Mouse (Mus musculus) lung, postnatal 0 days (tissue): Measurements from ENCODE around the gene Eif3g. TPM values are rescaled to one million over a fixed set of nuclear protein-coding genes. Genes with fewer than 3 reads are reported as not detected.

Experiments used
- ATAC-seq: fragments of 200-750 bp; cut with Nextera tagmentation; 2 replicates; pipeline ENCODE4 v1.8.0; 2017; ENCODE audit warnings: moderate library complexity
- DNase-seq: peaks from one replicate; pipeline ENCODE4 v3.0.0-alpha.2; 2016; ENCODE audit warnings: low spot score
- H3K27ac ChIP-seq: fragments of 300-500 bp; sonication (generic); 2 replicates; pipeline ENCODE4 v1.5.1; 2014; ENCODE audit warnings: antibody characterized with exemption, mild to moderate bottlenecking, low read length, mixed read lengths
- H3K27me3 ChIP-seq: fragments of 300-500 bp; sonication (generic); replicated peaks from 2 replicates; pipeline ENCODE4 v1.6.1; 2014; ENCODE audit warnings: low read length, mixed read lengths; ENCODE audit not compliant: insufficient read depth
- H3K36me3 ChIP-seq: fragments of 300-500 bp; sonication (generic); 2 replicates; pipeline ENCODE4 v1.6.1; 2014; ENCODE audit warnings: low read length, mixed read lengths; ENCODE audit not compliant: insufficient read depth
- H3K4me1 ChIP-seq: fragments of 300-500 bp; sonication (generic); 2 replicates; pipeline ENCODE4 v1.6.1; 2014; ENCODE audit warnings: antibody characterized with exemption, low read depth, low read length, mixed read lengths; ENCODE audit not compliant: insufficient read depth
- H3K4me2 ChIP-seq: fragments of 300-500 bp; sonication (generic); replicated peaks from 2 replicates; pipeline ENCODE4 v1.6.1; 2014; ENCODE audit warnings: low read depth, mild to moderate bottlenecking, low read length, moderate library complexity, mixed read lengths
- H3K4me3 ChIP-seq: fragments of 300-500 bp; sonication (generic); 2 replicates; pipeline ENCODE4 v1.5.1; 2014; ENCODE audit warnings: low read depth, low read length
- H3K9ac ChIP-seq: fragments of 300-500 bp; sonication (generic); replicated peaks from 2 replicates; pipeline ENCODE4 v1.6.1; 2014; ENCODE audit warnings: low read depth, mild to moderate bottlenecking
- H3K9me3 ChIP-seq: fragments of 300-500 bp; sonication (generic); 2 replicates; pipeline ENCODE4 v1.6.1; 2016; ENCODE audit warnings: low read length, mixed read lengths
- CTCF ChIP-seq: IDR thresholded peaks from 2 replicates; pipeline ENCODE4 v1.5.1; 2016; ENCODE audit warnings: antibody characterized with exemption, mild to moderate bottlenecking
- EP300 ChIP-seq: IDR thresholded peaks from 2 replicates; pipeline ENCODE4 v1.6.1; 2016; ENCODE audit warnings: antibody characterized with exemption, mild to moderate bottlenecking, control low read depth
- WGBS: fragments of 180-500 bp; shearing (Covaris S2); extraction: QIAGEN DNeasy Blood & Tissue Kit; methylation state at CpG from one replicate; pipeline ENCODE4 v1.1.7; 2014; 5-methylcytosine and 5-hydroxymethylcytosine counted together
- microRNA-seq: library from miRNA; unstranded; fragments of <30 nt; microRNA quantifications from one replicate; pipeline ENCODE4, GENCODE M21; 2016
- polyA plus RNA-seq: library from polyadenylated mRNA; unstranded; fragments of >200 nt; fragmentation: Nextera tagmentation; extraction: Ambion mirVana; gene quantifications from 2 replicates; pipeline ENCODE4 v1.2.1, GENCODE M21; 2015

Eif3g gene
- polyA plus RNA-seq, 1 experiment from 2014 or later, result 177 TPM

- 0 out of 2 replicates have a peak, but pooled peaks cover 5% of the 10 kb centered on the region for H3K27me3 ChIP-seq
- ATAC-seq (peak; percentile 75), DNase-seq (peak; percentile 61)
- H3K4me3 ChIP-seq, result peak within 1 kb of the TSS; percentile 74
- WGBS, result 6% methylated on average over 48 of the region's 53 CpGs
- no peak within 1 kb of the TSS for H3K27ac ChIP-seq
- H3K4me2 ChIP-seq, result peak within 1 kb of the TSS; percentile 82
- H3K36me3 ChIP-seq, result 0 out of 2 replicates have a peak, but pooled peaks cover 6% of the 10 kb centered on the region
- no peaks in the 10 kb centered on the region for H3K9me3 ChIP-seq
- peak within 1 kb of the TSS; percentile 52 for H3K9ac ChIP-seq
- no peak for TF ChIP-seq EP300
- no peak for TF ChIP-seq CTCF
- H3K4me1 ChIP-seq, result peaks cover 4% of the 10 kb centered on the region; the same call in 1 of the 2 replicates
Measured at GRCm38 (mm10) chr9:20868448-20869001, 29.9 kb downstream of the Eif3g start, which contains the start of gene A230050P20Rik. A230050P20Rik (plus strand) TSS chr9:20868642.

DNA sequence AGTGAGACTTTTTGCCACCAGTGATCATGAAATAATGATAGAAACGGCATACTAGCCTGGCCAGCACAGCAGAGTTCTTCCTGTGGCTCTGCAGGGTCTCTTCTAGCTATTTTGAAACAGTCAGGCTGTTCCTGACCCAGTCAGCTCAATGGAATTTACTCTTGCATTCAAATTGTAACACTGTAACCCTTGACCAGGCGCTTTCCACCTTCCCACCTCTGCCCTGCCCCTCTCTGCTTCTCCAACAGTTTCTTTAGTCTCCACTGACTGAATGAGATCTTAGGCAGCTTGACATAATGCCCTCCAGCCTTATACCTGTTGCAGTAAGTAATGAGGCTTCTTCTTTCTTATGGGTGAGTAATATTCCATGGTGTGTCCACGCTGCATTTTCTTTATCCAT, 31.5 kb downstream of the Eif3g start:
- no peak for DNase-seq
- H3K4me2 ChIP-seq, result no peak overlapping the region
- no peak overlapping the region for H3K9ac ChIP-seq
- H3K27me3 ChIP-seq, result 0 out of 2 replicates have a peak, but pooled peaks cover 5% of the 10 kb centered on the region
- H3K4me1 ChIP-seq, result peaks cover 4% of the 10 kb centered on the region; the same call in 1 of the 2 replicates
- H3K9me3 ChIP-seq, result no peaks in the 10 kb centered on the region
- no peak overlapping the region for H3K27ac ChIP-seq
- no peaks in the 10 kb centered on the region for H3K36me3 ChIP-seq
- H3K4me3 ChIP-seq, result no peak overlapping the region
- TF ChIP-seq EP300 (no peak), CTCF (no peak)
- WGBS, result 49% methylated on average over 3 of the region's 3 CpGs
- ATAC-seq, result no peak

- no peak for ATAC-seq
- DNase-seq, result no peak
- no peaks in the 10 kb centered on the region for H3K4me1 ChIP-seq
- H3K9me3 ChIP-seq, result no peaks in the 10 kb centered on the region
- H3K27me3 ChIP-seq, result 0 out of 2 replicates have a peak, but pooled peaks cover under 1% of the 10 kb centered on the region
- no peak for TF ChIP-seq CTCF
- no peak for TF ChIP-seq EP300
- H3K36me3 ChIP-seq, result no peaks in the 10 kb centered on the region
- no peak overlapping the region for H3K4me3 ChIP-seq
- H3K9ac ChIP-seq, result no peak overlapping the region
- H3K27ac ChIP-seq, result no peak overlapping the region
- WGBS, result 47% methylated on average over 4 of the region's 4 CpGs
- H3K4me2 ChIP-seq, result no peak overlapping the region
Measured at GRCm38 (mm10) chr9:20862225-20862624, 36.2 kb downstream of the Eif3g start.

DNA sequence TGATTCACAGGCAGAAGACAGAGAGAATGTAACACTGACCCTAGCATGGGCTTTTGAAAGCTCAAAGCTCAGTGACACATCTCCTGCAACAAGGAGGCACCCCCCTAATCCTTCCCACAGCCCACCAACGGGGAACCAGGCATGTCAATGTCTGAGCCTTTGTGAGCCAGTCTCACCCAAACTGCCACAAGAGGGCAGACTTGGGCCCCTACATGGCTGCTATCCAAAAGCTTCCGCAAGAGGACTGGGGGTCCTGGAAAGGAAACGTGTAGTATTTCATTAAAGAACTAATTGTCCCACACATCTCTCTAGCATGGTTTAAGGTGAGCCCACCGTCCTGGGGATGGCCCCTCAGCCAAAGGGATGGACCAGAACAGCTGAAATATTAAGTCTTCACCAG, 36.6 kb downstream of the Eif3g start:
- ATAC-seq, result no peak
- Histone ChIP-seq H3K4me3 (no peak overlapping the region), H3K27ac (no peak overlapping the region), H3K9me3 (no peaks in the 10 kb centered on the region), H3K4me2 (no peak overlapping the region), H3K36me3 (no peaks in the 10 kb centered on the region), H3K4me1 (no peaks in the 10 kb centered on the region), H3K27me3 (no peaks in the 10 kb centered on the region), H3K9ac (no peak overlapping the region)
- TF ChIP-seq EP300 (no peak), CTCF (peak; percentile 67)
- 4% methylated on average over 4 of the region's 4 CpGs for WGBS
- no peak for DNase-seq

DNA sequence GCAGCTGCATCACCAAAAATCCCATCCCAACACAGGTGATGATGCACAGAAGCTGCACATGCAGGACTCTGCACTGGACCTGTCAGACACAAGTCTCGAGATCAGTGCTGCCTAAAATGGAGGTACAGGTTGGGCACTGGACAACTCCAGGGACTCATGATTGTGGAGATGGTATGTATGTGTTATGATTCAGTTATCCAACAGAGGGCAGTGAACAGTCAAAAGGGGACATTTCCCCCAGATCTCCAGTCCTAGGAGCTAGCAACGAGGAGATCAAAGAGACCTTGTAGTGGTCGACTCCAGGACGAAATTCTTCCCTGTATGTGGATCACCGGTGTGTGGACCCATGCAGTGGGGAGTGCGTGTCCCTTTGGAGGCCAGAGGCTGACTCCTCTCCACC, 38.5 kb downstream of the Eif3g start:
- H3K27me3 ChIP-seq, result no peaks in the 10 kb centered on the region
- H3K27ac ChIP-seq, result no peak overlapping the region
- TF ChIP-seq EP300 (no peak), CTCF (no peak)
- ATAC-seq, result no peak
- 36% methylated on average over 6 of the region's 6 CpGs for WGBS
- H3K9ac ChIP-seq, result no peak overlapping the region
- no peaks in the 10 kb centered on the region for H3K4me1 ChIP-seq
- no peak overlapping the region for H3K4me2 ChIP-seq
- H3K36me3 ChIP-seq, result no peaks in the 10 kb centered on the region
- H3K9me3 ChIP-seq, result no peaks in the 10 kb centered on the region
- DNase-seq, result no peak
- H3K4me3 ChIP-seq, result no peak overlapping the region

DNA sequence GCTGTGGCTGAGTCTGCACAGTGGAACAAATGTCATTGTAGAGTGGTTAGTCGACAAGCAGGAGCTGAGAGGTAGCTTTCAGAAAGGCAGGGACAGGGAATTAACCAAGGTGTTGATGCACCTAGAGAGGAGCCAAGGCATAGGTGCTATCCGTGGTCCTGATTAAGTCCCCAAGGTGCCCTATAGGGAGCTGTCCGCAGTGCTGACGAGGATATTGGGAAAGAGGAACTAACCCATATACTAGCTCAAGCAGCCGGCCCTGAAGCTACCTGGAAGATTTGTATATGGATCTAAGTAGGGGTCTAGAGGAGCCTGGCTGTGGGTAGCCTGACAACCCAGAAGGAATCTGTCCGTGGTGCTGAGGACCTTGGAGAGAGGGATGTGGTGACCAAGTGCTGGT, 41.3 kb downstream of the Eif3g start:
- no peak overlapping the region for H3K4me3 ChIP-seq
- H3K9ac ChIP-seq, result no peak overlapping the region
- TF ChIP-seq CTCF, result no peak
- no peak for TF ChIP-seq EP300
- H3K27me3 ChIP-seq, result no peaks in the 10 kb centered on the region
- no peak overlapping the region for H3K4me2 ChIP-seq
- 7% methylated on average over 6 of the region's 6 CpGs for WGBS
- H3K36me3 ChIP-seq, result no peaks in the 10 kb centered on the region
- H3K9me3 ChIP-seq, result no peaks in the 10 kb centered on the region
- DNase-seq (peak; percentile 81), ATAC-seq (peak; percentile 37; the same call in 1 of the 2 replicates)
- no peaks in the 10 kb centered on the region for H3K4me1 ChIP-seq
- H3K27ac ChIP-seq, result no peak overlapping the region

DNA sequence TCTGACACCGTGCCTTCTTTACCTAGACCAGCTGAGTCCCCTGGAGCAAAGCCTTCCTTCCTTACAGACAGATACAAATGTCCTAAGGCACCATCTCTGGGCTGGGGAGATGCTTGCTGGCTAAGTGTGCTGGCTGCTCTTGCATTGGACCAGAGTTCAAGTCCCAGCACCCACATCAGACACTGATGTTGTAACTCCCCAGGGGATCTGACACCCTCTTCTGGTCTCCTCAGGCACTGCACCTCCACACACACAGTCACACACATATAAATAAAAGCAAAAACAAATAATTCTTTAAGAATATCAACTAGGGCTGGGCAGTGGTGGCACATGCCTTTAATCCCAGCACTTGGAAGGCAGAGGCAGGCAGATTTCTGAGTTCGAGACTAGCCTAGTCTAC, 48.2 kb downstream of the Eif3g start:
- DNase-seq, result no peak
- TF ChIP-seq CTCF (no peak), EP300 (no peak)
- no peaks in the 10 kb centered on the region for H3K27me3 ChIP-seq
- ATAC-seq, result no peak
- no peak overlapping the region for H3K4me2 ChIP-seq
- no peaks in the 10 kb centered on the region for H3K4me1 ChIP-seq
- no peak overlapping the region for H3K9ac ChIP-seq
- no peaks in the 10 kb centered on the region for H3K36me3 ChIP-seq
- WGBS, result 82% methylated on average over 2 of the region's 2 CpGs
- no peaks in the 10 kb centered on the region for H3K9me3 ChIP-seq
- H3K27ac ChIP-seq, result no peak overlapping the region
- no peak overlapping the region for H3K4me3 ChIP-seq

Small RNAs within 50 kb of the gene (microRNA-seq; reads per million reads assigned to microRNA genes)
- not detected for gene Mir7081

Other genes with a start within 250 kb of the Eif3g start
- gene Pin1, start 246.5 kb downstream of the Eif3g start, polyA plus RNA-seq, result 30.1 and 32.9 TPM in 2 replicates
- 0.36 and 0.55 TPM in 2 replicates for gene Olfm2, start 152.3 kb downstream of the Eif3g start, polyA plus RNA-seq
- gene Col5a3, start 83.6 kb downstream of the Eif3g start, polyA plus RNA-seq, result 0.44 and 0.56 TPM in 2 replicates
- not detected in 2 replicates for gene Rdh8, start 80.1 kb downstream of the Eif3g start, polyA plus RNA-seq
- 9.3 and 12.3 TPM in 2 replicates for gene A230050P20Rik, start 30.0 kb downstream of the Eif3g start, polyA plus RNA-seq
- 3.2 and 3.3 TPM in 2 replicates for gene Angptl6, start 18.9 kb downstream of the Eif3g start, polyA plus RNA-seq
- 20.9 and 22.1 TPM in 2 replicates for gene Ppan, start 10.4 kb downstream of the Eif3g start, polyA plus RNA-seq
- gene Dnmt1, start 61.3 kb upstream of the Eif3g start, polyA plus RNA-seq, result 14.5 and 15.5 TPM in 2 replicates
- gene S1pr2, start 78.2 kb upstream of the Eif3g start, polyA plus RNA-seq, result 60.8 and 62.3 TPM in 2 replicates
- 112 and 125 TPM in 2 replicates for gene Mrpl4, start 104.1 kb upstream of the Eif3g start, polyA plus RNA-seq
- gene Icam1, start 117.4 kb upstream of the Eif3g start, polyA plus RNA-seq, result 236 and 352 TPM in 2 replicates
- gene Icam4, start 130.8 kb upstream of the Eif3g start, polyA plus RNA-seq, result 3.3 and 3.8 TPM in 2 replicates
- 0.18 and 0.27 TPM in 2 replicates for gene Icam5, start 133.4 kb upstream of the Eif3g start, polyA plus RNA-seq
- 0.51 TPM in 1 of 2 replicates, not detected in the other for gene Zglp1, start 168.5 kb upstream of the Eif3g start, polyA plus RNA-seq
- gene Gm49373, start 174.5 kb upstream of the Eif3g start, polyA plus RNA-seq, result 0.11 TPM in 1 of 2 replicates, not detected in the other
- gene Fdx1l, start 175.0 kb upstream of the Eif3g start, polyA plus RNA-seq, result 36.7 and 40.9 TPM in 2 replicates
- 0.60 and 0.69 TPM in 2 replicates for gene Gm38431, start 193.4 kb upstream of the Eif3g start, polyA plus RNA-seq
- gene Raver1, start 193.4 kb upstream of the Eif3g start, polyA plus RNA-seq, result 15.3 and 16.8 TPM in 2 replicates
- 10.9 and 12.5 TPM in 2 replicates for gene Tyk2, start 232.6 kb upstream of the Eif3g start, polyA plus RNA-seq